Mouse (Mus musculus): ENCODE results near the gene Stx19. TPM values are rescaled to one million over a fixed set of nuclear protein-coding genes. Genes with fewer than 3 reads are reported as not detected.
A peak's percentile ranks its signal among the peaks of the same experiment; 100 is the strongest.

Gene Stx19
- total and polyA plus RNA-seq, 3 experiments: 0.11 TPM; not detected in 2

DNA sequence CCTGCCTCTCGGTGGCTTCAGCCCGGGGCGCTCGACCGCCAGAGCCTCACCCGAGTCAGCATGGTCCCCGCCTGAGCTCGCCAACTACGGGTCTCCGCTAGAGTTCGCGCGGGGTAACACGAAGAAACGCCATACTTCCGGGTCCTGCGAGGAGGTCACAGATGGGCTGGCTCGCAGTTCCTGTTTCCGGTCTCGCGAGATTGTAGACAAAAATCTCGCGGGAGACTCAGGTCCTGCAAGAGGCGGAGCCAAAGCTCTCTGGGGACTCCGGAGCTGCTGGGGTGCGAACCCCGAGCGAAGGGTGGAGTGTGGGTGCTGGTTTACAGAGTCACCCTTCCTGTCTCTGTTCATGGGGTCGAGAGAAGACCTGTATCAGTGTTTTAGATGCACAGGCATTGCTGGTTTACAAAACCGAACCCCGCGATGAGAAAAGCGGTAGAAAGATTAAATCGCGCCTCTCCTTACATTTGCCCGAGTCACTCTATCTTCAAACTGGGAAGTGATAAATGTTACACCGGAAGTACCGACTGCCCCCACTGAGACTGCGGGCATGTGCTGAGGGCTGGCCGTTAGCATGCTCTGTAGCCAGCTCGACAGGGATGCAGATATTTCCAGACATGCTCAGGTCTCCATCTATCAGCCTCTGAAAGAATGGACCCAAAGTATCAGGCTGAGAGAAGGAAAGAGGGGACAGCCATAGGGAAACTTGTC, 27.7 kb upstream of the Stx19 start, which contains the start of gene Nsun3:
Nsun3 (minus strand) TSS at position 198 of the 711 bp plus-strand sequence.
- TF ChIP-seq CHD1 (IDR thresholded peaks at IDR 0.05; ENCODE audit: low read depth, low read length) (peak; percentile 16; the same call in 1 of the 2 replicates), CHD2 (IDR thresholded peaks at IDR 0.05; ENCODE audit: low read length) (peak; percentile 100), E2F4 (IDR thresholded peaks at IDR 0.05; ENCODE audit: insufficient replicate concordance, low read depth, low read length) (no peak), CTCF (conservative IDR thresholded peaks at IDR 0.05 in 1 of 2, IDR thresholded peaks at IDR 0.05 in 1 of 2; ENCODE audit: low read depth in 2 of 2, low read length in 2 of 2) (no peak), POLR2A (IDR thresholded peaks at IDR 0.05; ENCODE audit: low read depth, low read length) (peak; percentile 99), ETS1 (conservative IDR thresholded peaks at IDR 0.05; ENCODE audit: low read depth, low read length) (peak; percentile 36), MAZ (IDR thresholded peaks at IDR 0.05; ENCODE audit: low read depth, low read length) (0 out of 2 replicates have a peak, but pooled peaks have one; percentile 60), TBP (conservative IDR thresholded peaks at IDR 0.05; ENCODE audit: low read depth, low read length) (peak; percentile 89), MEF2A (IDR thresholded peaks at IDR 0.05; ENCODE audit: borderline replicate concordance, low read depth, low read length) (no peak; the same call in 1 of the 2 replicates), UBTF (IDR thresholded peaks at IDR 0.05; ENCODE audit: low read depth, low read length) (peak; percentile 77; the same call in 1 of the 2 replicates), EP300 (IDR thresholded peaks at IDR 0.05; ENCODE audit: low read length) (no peak), JUN (IDR thresholded peaks at IDR 0.05; ENCODE audit: insufficient read depth, low read depth, low read length) (no peak), SMC3 (IDR thresholded peaks at IDR 0.05; ENCODE audit: low read depth, low read length) (no peak), ZC3H11A (IDR thresholded peaks at IDR 0.05; ENCODE audit: low read depth, low read length) (no peak), IRF4 (IDR thresholded peaks at IDR 0.05; ENCODE audit: low read depth, low read length) (peak; percentile 46; the same call in 1 of the 2 replicates), MAFK (IDR thresholded peaks at IDR 0.05; ENCODE audit: insufficient replicate concordance, low read length) (no peak), USF1 (IDR thresholded peaks at IDR 0.05; ENCODE audit: low read depth, low read length) (no peak), SIN3A (IDR thresholded peaks at IDR 0.05; ENCODE audit: low read length) (peak; percentile 96), KAT2A (IDR thresholded peaks at IDR 0.05; ENCODE audit: insufficient replicate concordance, low read length) (0 out of 2 replicates have a peak, but pooled peaks have one; percentile 76), MAX (IDR thresholded peaks at IDR 0.05; ENCODE audit: low read length) (peak; percentile 99), USF2 (conservative IDR thresholded peaks at IDR 0.05; ENCODE audit: low read depth, low read length) (no peak), MYC (IDR thresholded peaks at IDR 0.05; ENCODE audit: low read depth, low read length) (peak; percentile 93), NELFE (IDR thresholded peaks at IDR 0.05; ENCODE audit: low read depth, low read length) (peak; percentile 97), BHLHE40 (IDR thresholded peaks at IDR 0.05; ENCODE audit: low read depth, low read length) (peak; percentile 72), ELF1 (IDR thresholded peaks at IDR 0.05; ENCODE audit: low read depth, low read length) (peak; percentile 100), ZMIZ1 (IDR thresholded peaks at IDR 0.05; ENCODE audit: low read depth, low read length) (peak; percentile 83), RCOR1 (conservative IDR thresholded peaks at IDR 0.05; ENCODE audit: low read depth, low read length) (no peak), JUND (conservative IDR thresholded peaks at IDR 0.05; ENCODE audit: low read depth, low read length) (no peak), MXI1 (IDR thresholded peaks at IDR 0.05; ENCODE audit: low read depth, low read length) (peak; percentile 78), PAX5 (IDR thresholded peaks at IDR 0.05; ENCODE audit: low read length) (no peak), NRF1 (IDR thresholded peaks at IDR 0.05; ENCODE audit: low read depth, low read length) (peak; percentile 23; the same call in 1 of the 2 replicates), TCF12 (IDR thresholded peaks at IDR 0.05; ENCODE audit: low read depth, low read length) (peak; percentile 93), ZKSCAN1 (IDR thresholded peaks at IDR 0.05; ENCODE audit: borderline replicate concordance, low read depth, low read length) (no peak), ZNF384 (IDR thresholded peaks at IDR 0.05; ENCODE audit: low read depth, low read length) (no peak), RAD21 (IDR thresholded peaks at IDR 0.05; ENCODE audit: low read depth, low read length) (no peak), GABPA (IDR thresholded peaks at IDR 0.05; ENCODE audit: insufficient replicate concordance, low read depth, low read length) (no peak), HCFC1 (IDR thresholded peaks at IDR 0.05; ENCODE audit: low read depth, low read length) (peak; percentile 88), POLR2AphosphoS2 (IDR thresholded peaks at IDR 0.05; ENCODE audit: low read depth, low read length) (peak; percentile 93)
- Histone ChIP-seq H3K27me3 (replicated peaks) (no peaks in the 10 kb centered on the region), H3K27ac (ENCODE audit: insufficient read depth, low read depth) (peak within 1 kb of the TSS; percentile 72), H3K79me2 (replicated peaks; ENCODE audit: control insufficient read depth, extremely low read depth, insufficient read depth, poor library complexity, severe bottlenecking) (peaks cover 21% of the 10 kb centered on the region), H3K36me3 (replicated peaks in 1 of 2; ENCODE audit: control insufficient read depth in 1 of 2, insufficient read depth in 1 of 2, low read length in 1 of 2) (peaks cover 6 to 33% of the 10 kb centered on the region in 2 experiments), H3K4me2 (ENCODE audit: insufficient read depth, low read depth, poor library complexity, severe bottlenecking) (peak within 1 kb of the TSS; percentile 98), H3K9me3 (replicated peaks; ENCODE audit: low read length) (no peaks in the 10 kb centered on the region), H3K4me1 (ENCODE audit: control insufficient read depth in 1 of 2, insufficient read depth in 2 of 2) (peaks cover 9 to 43% of the 10 kb centered on the region in 2 experiments), H3K4me3 (replicated peaks in 1 of 3; ENCODE audit: low read depth in 2 of 3, low read length in 2 of 3, poor library complexity in 1 of 3) (peak within 1 kb of the TSS; percentile 69 to 90 (median 88)), H3K9ac (ENCODE audit: insufficient read depth, low read depth) (peak within 1 kb of the TSS; percentile 93)
- in situ Hi-C loops (cut with MboI; ENCODE audit: low pct_ligation_motif_present, low pct_unique_long_range_greater_than_20kb, low sequenced_read_pairs) (no loop called here), dilution Hi-C loops (cut with MboI; ENCODE audit: extremely low pct_ligation_motif_present, extremely low pct_unique_long_range_greater_than_20kb, low sequenced_read_pairs) (no loop called here)
- peak; percentile 100 for DNase-seq (ENCODE audit: extremely low read depth)
